Mouse (Mus musculus): ENCODE measurements around the gene Il2rb.
A peak's percentile ranks its signal among the peaks of the same experiment; 100 is the strongest.

Il2rb gene

GRCm38 (mm10) chr15:78494968-78495406, at the start of gene Il2rb:
TSS of gene Il2rb (minus strand) at chr15:78495271.
- DNase-seq (ENCODE audit: low read depth), result no peak

- no peak for DNase-seq (ENCODE audit: low read depth)
Measured at GRCm38 (mm10) chr15:78544561-78545001, 49.5 kb upstream of the Il2rb start, which contains the start of gene Sstr3. TSS of gene Sstr3 (minus strand) at chr15:78544685.

- DNase-seq (ENCODE audit: low read depth), result no peak
Measured at GRCm38 (mm10) chr15:78544041-78544440, 49.0 kb upstream of the Il2rb start.

GRCm38 (mm10) chr15:78542767-78543303, 47.8 kb upstream of the Il2rb start:
- DNase-seq (ENCODE audit: low read depth), result no peak

DNA sequence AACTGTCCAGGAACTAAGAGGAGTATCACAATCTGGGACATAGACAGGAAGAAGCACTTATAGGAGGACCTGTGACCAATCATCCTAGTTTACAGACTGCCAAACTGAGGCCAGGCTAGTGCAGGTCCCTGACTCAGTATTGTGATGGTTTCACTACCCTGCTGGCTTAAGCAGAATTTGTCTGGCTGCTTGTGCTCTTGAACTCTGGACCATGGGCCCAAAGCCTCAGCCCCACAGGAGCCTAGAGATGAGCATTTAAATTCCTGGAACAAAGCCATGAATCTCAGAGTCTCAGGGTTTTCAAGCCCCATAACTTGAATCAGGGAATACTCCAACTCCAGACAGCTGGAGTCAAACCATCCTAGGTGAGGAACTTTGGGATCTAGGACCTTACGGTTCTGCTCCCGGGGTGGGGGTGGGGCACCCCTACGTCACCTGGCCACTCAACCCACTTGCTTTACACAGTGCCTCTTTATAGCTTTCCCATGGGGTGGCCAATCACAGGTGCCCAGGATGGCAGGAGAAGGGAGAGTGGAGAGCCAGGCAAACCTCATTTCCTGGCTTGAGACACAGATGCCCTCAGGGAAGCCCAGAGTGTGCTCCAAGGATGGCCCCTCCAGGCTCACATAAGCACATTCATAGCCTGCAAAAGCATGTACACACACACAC, 47.2 kb upstream of the Il2rb start:
- DNase-seq (ENCODE audit: low read depth), result no peak

DNA sequence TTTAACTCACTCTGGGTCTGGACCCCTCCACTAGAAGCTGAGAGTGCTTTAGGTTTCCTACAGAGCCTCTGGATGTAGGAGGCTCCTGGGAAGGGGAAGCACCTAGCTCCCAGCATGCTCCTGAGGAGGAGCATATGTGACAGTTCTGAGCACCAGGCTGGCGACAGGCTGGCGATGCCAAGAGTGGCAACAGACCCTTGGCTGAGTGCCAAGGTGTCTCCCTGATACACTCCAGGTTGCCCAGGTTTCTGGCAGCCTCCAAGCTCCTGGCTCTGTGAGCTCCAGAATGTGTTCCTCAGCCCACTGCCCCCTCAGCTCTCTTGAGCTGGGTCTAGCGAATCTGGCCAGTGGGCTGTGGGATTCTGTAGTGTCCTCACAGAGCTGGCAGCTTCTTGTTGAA, 46.5 kb upstream of the Il2rb start:
- DNase-seq (ENCODE audit: low read depth), result no peak

DNA sequence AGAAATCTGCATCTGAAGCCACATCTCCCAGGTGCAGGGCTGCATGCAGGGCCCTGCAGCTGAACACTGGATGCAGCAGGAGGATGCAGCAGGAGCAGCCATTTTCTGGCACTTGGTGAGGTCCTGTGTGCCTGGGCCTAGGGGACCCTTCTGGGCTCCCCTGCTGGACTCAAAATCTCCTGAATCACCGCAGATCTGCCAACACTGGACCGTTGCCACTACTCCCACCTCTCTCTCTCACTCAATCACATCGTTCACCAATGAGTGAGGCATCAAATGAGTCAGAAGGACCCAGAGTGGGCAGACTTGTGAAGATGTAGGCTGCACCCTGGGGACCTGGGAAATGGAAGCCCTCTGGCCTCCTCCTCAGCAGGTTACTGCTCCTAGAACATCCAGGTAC, 46.0 kb upstream of the Il2rb start:
- peak; percentile 31 for DNase-seq (ENCODE audit: low read depth)

- no peak for DNase-seq (ENCODE audit: low read depth)
Measured at GRCm38 (mm10) chr15:78535723-78536421, 40.8 kb upstream of the Il2rb start.

- no peak for DNase-seq (ENCODE audit: low read depth)
Measured at GRCm38 (mm10) chr15:78533346-78533835, 38.3 kb upstream of the Il2rb start.

DNA sequence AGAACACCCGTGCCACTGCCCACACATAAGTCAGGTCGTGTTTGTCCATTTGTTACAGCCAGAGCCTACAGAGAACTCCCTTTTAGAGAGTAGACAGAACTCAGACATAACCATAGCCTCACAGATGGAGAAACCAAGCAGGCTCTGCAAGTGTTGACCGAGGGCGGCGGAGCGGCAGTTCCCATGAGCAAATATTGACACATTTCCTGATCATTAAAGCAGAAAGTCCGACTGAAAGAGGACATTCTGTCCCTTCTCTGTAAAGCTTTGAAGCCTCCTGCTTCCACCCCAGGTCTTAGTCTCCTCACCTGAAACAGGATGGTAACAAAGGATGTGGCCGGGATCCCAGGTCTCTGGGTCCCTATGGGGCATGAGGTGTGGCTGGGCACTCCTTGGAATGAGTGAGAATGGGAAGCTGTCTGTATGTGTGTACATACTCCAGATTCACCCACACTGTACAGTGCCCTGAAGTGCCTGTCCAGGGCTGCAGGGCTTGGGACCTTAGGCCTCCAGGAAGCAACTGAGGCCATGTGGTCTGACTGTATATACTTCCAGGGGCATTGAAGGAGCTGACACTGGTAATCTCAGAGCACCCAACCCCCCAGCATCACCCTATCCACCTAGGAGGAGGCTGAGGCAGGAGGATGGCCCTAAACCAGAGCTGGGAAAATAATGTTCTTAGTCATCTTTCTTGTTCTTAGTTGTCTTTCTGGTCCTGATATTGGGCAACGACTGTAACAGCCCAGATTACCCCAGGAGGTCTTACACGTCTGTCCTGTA, 37.7 kb upstream of the Il2rb start:
- no peak for DNase-seq (ENCODE audit: low read depth)

DNA sequence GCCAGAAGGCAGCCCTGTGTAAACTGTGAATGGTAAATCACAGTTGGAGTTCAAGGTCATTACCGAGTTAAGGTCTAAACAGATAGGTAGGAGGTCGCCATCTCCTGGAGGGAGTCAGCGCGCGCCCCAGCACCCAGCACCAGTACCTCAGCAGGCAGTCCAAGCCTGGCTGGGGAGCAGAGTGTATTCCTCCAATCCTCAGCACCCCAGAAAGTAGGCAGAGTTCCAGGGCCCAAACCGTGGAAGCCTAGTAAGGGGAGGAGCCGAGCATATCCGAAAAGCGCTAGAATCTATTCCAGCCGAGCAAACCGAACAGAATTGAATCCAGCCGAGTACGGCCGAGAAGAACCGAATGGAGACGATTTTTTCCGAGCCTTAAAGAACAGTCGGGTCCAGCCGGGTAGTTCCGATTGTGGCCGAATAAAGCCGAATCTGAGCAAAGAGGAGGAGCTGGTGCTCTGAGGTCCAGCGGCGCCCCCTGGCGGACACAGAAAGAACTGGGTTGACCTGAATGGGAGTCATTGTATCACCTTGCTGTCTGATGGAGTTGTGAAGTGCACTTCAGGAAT, 36.9 kb upstream of the Il2rb start:
- DNase-seq (ENCODE audit: low read depth), result peak; percentile 99

DNA sequence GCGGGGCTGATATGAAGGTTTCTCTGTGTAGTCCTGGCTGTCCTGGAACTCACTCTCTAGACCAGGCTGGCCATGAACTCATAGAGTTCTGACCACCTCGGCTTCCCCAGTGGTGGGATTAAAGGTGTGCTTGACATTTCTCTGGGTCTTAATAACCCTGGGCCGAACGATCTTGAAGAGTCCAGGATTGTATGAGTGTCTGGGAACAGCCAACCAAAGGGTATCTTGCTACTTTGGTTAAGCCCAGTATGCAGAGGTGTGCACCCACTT, 36.3 kb upstream of the Il2rb start:
- DNase-seq (ENCODE audit: low read depth), result no peak

- DNase-seq (ENCODE audit: low read depth), result peak; percentile 84
Measured at GRCm38 (mm10) chr15:78530671-78531450, 35.8 kb upstream of the Il2rb start, which contains the start of gene C1qtnf6. TSS of gene C1qtnf6 (minus strand) at chr15:78531416.

GRCm38 (mm10) chr15:78530141-78530540, 35.1 kb upstream of the Il2rb start:
- no peak for DNase-seq (ENCODE audit: low read depth)

GRCm38 (mm10) chr15:78529428-78529990, 34.4 kb upstream of the Il2rb start:
- DNase-seq (ENCODE audit: low read depth), result peak; percentile 87

GRCm38 (mm10) chr15:78528726-78529411, 33.8 kb upstream of the Il2rb start:
- DNase-seq (ENCODE audit: low read depth), result peak; percentile 88

DNA sequence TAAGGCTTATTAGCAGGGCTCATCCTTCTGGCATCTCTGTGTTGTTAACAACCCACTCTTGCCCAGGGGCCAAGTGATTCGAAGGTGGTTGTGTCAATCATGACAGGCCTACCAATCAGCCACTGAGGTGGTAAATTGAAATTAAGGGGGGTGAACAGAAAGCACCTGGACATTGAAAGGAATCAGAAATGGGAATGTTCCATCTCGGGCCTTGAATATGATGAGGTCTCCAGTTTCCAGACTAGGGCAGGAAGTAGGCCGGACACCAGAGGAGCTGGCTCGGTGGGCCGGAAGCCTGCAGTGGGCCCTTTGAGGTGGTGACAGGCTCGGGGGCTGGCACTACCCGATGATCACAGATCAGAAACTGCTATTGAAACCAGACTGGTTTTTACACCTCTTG, 32.9 kb upstream of the Il2rb start:
- DNase-seq (ENCODE audit: low read depth), result peak; percentile 67

DNA sequence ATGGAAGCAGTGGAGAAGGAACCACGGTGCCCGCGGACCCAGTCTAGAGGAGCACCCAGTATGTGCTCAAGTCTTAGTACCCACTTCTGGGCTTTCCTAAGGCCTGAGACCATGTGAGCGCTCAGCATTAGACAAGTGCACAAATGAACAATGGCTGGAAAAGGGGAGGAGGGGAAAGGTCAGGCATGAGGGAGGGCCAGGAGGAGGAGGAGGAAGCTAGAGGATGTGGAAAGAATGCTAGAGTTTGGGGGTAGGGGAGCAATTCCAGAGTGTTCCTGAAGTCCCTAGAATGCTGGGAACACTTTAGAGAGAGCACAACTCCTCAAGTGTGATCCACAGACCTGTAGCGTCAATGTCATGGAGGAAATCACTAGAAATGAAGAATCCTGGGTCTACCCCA, 29.1 kb upstream of the Il2rb start:
- no peak for DNase-seq (ENCODE audit: low read depth)

DNA sequence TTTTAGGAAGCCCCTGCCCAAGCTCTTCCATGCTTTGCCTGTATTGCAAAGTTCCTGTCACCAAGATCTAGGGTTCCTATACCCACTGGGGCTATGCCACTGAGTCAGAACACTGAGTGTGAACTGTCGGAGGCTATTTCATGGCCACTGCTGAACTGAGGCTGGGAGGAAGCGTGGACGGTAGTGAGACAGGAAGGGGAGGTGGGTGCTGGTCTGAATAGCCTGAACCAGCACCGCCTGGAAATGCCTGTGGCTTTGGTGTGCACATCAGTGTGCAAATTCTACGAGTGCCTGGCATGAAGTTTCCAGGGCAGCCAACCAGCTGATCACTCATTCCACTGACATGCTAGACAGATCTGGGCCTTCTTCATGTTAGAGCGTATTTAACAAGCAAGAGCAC, 26.8 kb upstream of the Il2rb start:
- no peak for DNase-seq (ENCODE audit: low read depth)

GRCm38 (mm10) chr15:78521331-78521730, 26.3 kb upstream of the Il2rb start:
- no peak for DNase-seq (ENCODE audit: low read depth)

Data from NIH3T3 (cell line).